Mouse (Mus musculus): ENCODE measurements around the gene Slc2a13.

- TF ChIP-seq GATA1 (IDR thresholded peaks at IDR 0.05; ENCODE audit: borderline replicate concordance, low read length) (no peak), FLI1 (IDR thresholded peaks at IDR 0.05; ENCODE audit: low read length) (no peak)
Observed at GRCm38 (mm10) chr15:91443449-91443848, 129.6 kb downstream of the Slc2a13 start.
